Mouse (Mus musculus): ENCODE measurements around the gene Glb1l. TPM values are rescaled to one million over a fixed set of nuclear protein-coding genes. Genes with fewer than 3 reads are reported as not detected.
A peak's percentile ranks its signal among the peaks of the same experiment; 100 is the strongest.

Glb1l gene
- polyA plus RNA-seq, 1 experiment: 10.8 TPM

DNA sequence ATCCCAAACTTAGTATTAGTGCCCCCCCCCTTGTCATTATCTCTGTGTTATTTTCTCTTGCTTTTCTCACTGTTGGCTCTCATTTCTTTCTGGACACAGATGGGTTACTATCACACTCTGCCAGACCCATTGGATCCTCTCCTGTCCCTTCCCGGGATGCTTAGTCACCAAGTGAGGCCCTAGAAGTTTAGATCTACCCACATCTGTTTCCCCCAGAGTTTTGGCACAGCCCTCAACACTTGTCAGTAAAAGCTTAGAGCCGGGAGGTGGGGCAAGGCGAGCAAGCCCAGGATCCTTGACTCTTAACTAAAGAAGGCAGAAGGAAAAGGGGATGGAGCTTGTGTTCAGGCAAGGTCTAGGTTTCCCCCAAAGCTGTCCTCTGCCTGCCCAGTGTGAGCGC, 18.5 kb upstream of the Glb1l start:
- H3K27ac ChIP-seq (ENCODE audit: insufficient read depth, low read length): no peak overlapping the region
- no peaks in the 10 kb centered on the region for H3K4me1 ChIP-seq (ENCODE audit: control insufficient read depth, insufficient read depth, low read length)
- WGBS: 45% methylated on average over 4 of the region's 4 CpGs
- H3K4me3 ChIP-seq (replicated peaks; ENCODE audit: insufficient read depth, low read depth, low read length): no peak overlapping the region
- H3K27me3 ChIP-seq (ENCODE audit: control insufficient read depth, insufficient read depth, low read length): no peaks in the 10 kb centered on the region
- TF ChIP-seq POLR2A (IDR thresholded peaks at IDR 0.05; ENCODE audit: borderline replicate concordance, insufficient read depth, low read length): no peak
- TF ChIP-seq CTCF (IDR thresholded peaks at IDR 0.05; ENCODE audit: borderline replicate concordance, insufficient read depth, low read depth, low read length): no peak
- no peak for DNase-seq

GRCm38 (mm10) chr1:75227653-75228052, 17.0 kb upstream of the Glb1l start:
- DNase-seq: no peak
- Histone ChIP-seq H3K27me3 (ENCODE audit: control insufficient read depth, insufficient read depth, low read length) (no peaks in the 10 kb centered on the region), H3K27ac (ENCODE audit: insufficient read depth, low read length) (no peak overlapping the region), H3K4me3 (replicated peaks; ENCODE audit: insufficient read depth, low read depth, low read length) (no peak overlapping the region), H3K4me1 (ENCODE audit: control insufficient read depth, insufficient read depth, low read length) (no peaks in the 10 kb centered on the region)
- WGBS: 94% methylated on average over 1 of the region's 1 CpGs
- TF ChIP-seq CTCF (IDR thresholded peaks at IDR 0.05; ENCODE audit: borderline replicate concordance, insufficient read depth, low read depth, low read length) (no peak), POLR2A (IDR thresholded peaks at IDR 0.05; ENCODE audit: borderline replicate concordance, insufficient read depth, low read length) (no peak)

DNA sequence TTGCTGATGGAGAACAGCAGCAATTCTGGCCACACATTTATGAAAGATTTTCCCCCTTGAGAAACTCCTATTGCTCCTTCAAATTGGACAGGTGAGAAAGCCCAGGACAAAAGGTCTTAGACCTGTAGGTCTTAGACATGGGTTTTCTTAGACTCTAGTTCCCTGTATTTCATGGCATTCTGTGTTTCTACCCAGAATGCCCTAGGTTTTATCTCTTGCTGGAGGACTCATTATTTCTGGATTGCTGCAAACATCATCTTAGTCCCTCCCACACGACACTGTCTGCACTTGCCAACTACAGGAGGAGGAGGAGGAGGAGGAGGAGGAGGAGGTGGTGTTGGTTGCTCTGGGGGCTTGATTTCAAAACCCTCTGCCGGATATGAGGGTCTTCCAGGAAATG, 15.5 kb upstream of the Glb1l start:
- 71% methylated on average over 2 of the region's 2 CpGs for WGBS
- no peak overlapping the region for H3K4me3 ChIP-seq (replicated peaks; ENCODE audit: insufficient read depth, low read depth, low read length)
- TF ChIP-seq CTCF (IDR thresholded peaks at IDR 0.05; ENCODE audit: borderline replicate concordance, insufficient read depth, low read depth, low read length) (no peak), POLR2A (IDR thresholded peaks at IDR 0.05; ENCODE audit: borderline replicate concordance, insufficient read depth, low read length) (no peak)
- no peak for DNase-seq
- H3K27me3 ChIP-seq (ENCODE audit: control insufficient read depth, insufficient read depth, low read length): no peaks in the 10 kb centered on the region
- no peaks in the 10 kb centered on the region for H3K4me1 ChIP-seq (ENCODE audit: control insufficient read depth, insufficient read depth, low read length)
- H3K27ac ChIP-seq (ENCODE audit: insufficient read depth, low read length): no peak overlapping the region

DNA sequence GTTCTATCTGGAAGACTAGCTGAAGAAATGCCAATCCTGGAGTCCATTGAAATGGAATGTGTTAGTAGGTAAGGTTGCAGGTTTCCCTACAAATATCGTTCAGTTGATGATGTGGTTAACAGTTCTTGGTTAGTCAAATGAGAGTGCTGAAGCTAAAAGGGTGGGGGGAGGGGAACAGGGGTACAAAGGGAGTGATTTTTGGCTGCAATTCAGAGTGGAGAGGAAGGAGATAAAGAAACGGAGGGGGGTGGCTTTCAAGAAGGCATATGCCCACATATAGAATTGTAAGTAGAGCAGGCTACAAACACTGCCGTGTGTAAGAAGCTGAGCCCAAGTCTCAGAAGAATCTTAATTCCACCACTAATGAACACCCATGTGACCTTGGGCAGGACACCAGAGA, 14.9 kb upstream of the Glb1l start:
- H3K27me3 ChIP-seq (ENCODE audit: control insufficient read depth, insufficient read depth, low read length): no peaks in the 10 kb centered on the region
- TF ChIP-seq POLR2A (IDR thresholded peaks at IDR 0.05; ENCODE audit: borderline replicate concordance, insufficient read depth, low read length) (no peak), CTCF (IDR thresholded peaks at IDR 0.05; ENCODE audit: borderline replicate concordance, insufficient read depth, low read depth, low read length) (no peak)
- no peak for DNase-seq
- no peaks in the 10 kb centered on the region for H3K4me1 ChIP-seq (ENCODE audit: control insufficient read depth, insufficient read depth, low read length)
- WGBS: 67% methylated on average over 3 of the region's 3 CpGs
- H3K27ac ChIP-seq (ENCODE audit: insufficient read depth, low read length): no peak overlapping the region
- no peak overlapping the region for H3K4me3 ChIP-seq (replicated peaks; ENCODE audit: insufficient read depth, low read depth, low read length)

DNA sequence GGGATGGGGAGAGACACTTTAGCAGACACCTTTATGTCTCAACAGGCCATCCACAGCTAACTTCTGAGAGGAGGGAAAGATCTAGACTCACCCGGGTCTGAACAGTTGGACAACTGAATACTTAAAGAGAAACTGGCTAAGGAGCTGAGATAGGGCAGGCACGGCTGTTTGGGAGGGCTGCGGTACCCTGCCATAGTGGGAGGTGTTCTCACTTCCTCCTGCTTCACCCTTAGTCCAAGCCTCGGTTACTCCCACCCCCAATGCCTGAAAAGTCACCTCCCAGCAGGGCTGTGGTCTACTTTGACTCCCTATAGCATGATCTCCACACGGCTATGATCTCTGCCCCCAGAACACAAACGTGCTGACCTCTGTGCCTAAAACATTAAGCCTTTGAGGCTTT, 12.9 kb upstream of the Glb1l start:
- H3K27ac ChIP-seq (ENCODE audit: insufficient read depth, low read length): no peak overlapping the region
- TF ChIP-seq POLR2A (IDR thresholded peaks at IDR 0.05; ENCODE audit: borderline replicate concordance, insufficient read depth, low read length) (no peak), CTCF (IDR thresholded peaks at IDR 0.05; ENCODE audit: borderline replicate concordance, insufficient read depth, low read depth, low read length) (no peak)
- WGBS: 75% methylated on average over 6 of the region's 6 CpGs
- no peak for DNase-seq
- no peak overlapping the region for H3K4me3 ChIP-seq (replicated peaks; ENCODE audit: insufficient read depth, low read depth, low read length)
- no peaks in the 10 kb centered on the region for H3K27me3 ChIP-seq (ENCODE audit: control insufficient read depth, insufficient read depth, low read length)
- H3K4me1 ChIP-seq (ENCODE audit: control insufficient read depth, insufficient read depth, low read length): no peaks in the 10 kb centered on the region

GRCm38 (mm10) chr1:75222926-75223325, 12.3 kb upstream of the Glb1l start:
- DNase-seq: no peak
- Histone ChIP-seq H3K4me3 (replicated peaks; ENCODE audit: insufficient read depth, low read depth, low read length) (no peak overlapping the region), H3K27me3 (ENCODE audit: control insufficient read depth, insufficient read depth, low read length) (no peaks in the 10 kb centered on the region), H3K27ac (ENCODE audit: insufficient read depth, low read length) (no peak overlapping the region), H3K4me1 (ENCODE audit: control insufficient read depth, insufficient read depth, low read length) (no peaks in the 10 kb centered on the region)
- TF ChIP-seq POLR2A (IDR thresholded peaks at IDR 0.05; ENCODE audit: borderline replicate concordance, insufficient read depth, low read length): no peak
- WGBS: 82% methylated on average over 6 of the region's 6 CpGs

- DNase-seq: no peak
- H3K4me1 ChIP-seq (ENCODE audit: control insufficient read depth, insufficient read depth, low read length): peaks cover 2% of the 10 kb centered on the region; the same call in 1 of the 2 replicates
- 88% methylated on average over 3 of the region's 3 CpGs for WGBS
Measured at GRCm38 (mm10) chr1:75221538-75221937, 10.9 kb upstream of the Glb1l start.

GRCm38 (mm10) chr1:75219531-75219930, 8.9 kb upstream of the Glb1l start, which contains the start of gene Tuba4a:
Tuba4a (minus strand) TSS chr1:75219865.
- peaks cover 11% of the 10 kb centered on the region for H3K4me1 ChIP-seq (ENCODE audit: control insufficient read depth, insufficient read depth, low read length)
- under 1% methylated on average over 34 of the region's 34 CpGs for WGBS
- H3K27me3 ChIP-seq (ENCODE audit: control insufficient read depth, insufficient read depth, low read length): no peaks in the 10 kb centered on the region
- TF ChIP-seq CTCF (IDR thresholded peaks at IDR 0.05; ENCODE audit: borderline replicate concordance, insufficient read depth, low read depth, low read length): no peak
- TF ChIP-seq POLR2A (IDR thresholded peaks at IDR 0.05; ENCODE audit: borderline replicate concordance, insufficient read depth, low read length): no peak
- peak within 1 kb of the TSS; percentile 69 for H3K4me3 ChIP-seq (replicated peaks; ENCODE audit: insufficient read depth, low read depth, low read length)
- no peak for DNase-seq
- peak within 1 kb of the TSS; percentile 93 for H3K27ac ChIP-seq (ENCODE audit: insufficient read depth, low read length)

More at GRCm38 (mm10) chr1:75221538-75221937, 10.9 kb upstream of the Glb1l start:
- Histone ChIP-seq H3K27ac (ENCODE audit: insufficient read depth, low read length) (no peak overlapping the region), H3K27me3 (ENCODE audit: control insufficient read depth, insufficient read depth, low read length) (no peaks in the 10 kb centered on the region), H3K4me3 (replicated peaks; ENCODE audit: insufficient read depth, low read depth, low read length) (no peak overlapping the region)
- TF ChIP-seq POLR2A (IDR thresholded peaks at IDR 0.05; ENCODE audit: borderline replicate concordance, insufficient read depth, low read length): no peak
- TF ChIP-seq CTCF (IDR thresholded peaks at IDR 0.05; ENCODE audit: borderline replicate concordance, insufficient read depth, low read depth, low read length): no peak
